Mouse (Mus musculus): ENCODE measurements around the gene Banf2. TPM values are rescaled to one million over a fixed set of nuclear protein-coding genes. Genes with fewer than 3 reads are reported as not detected.
A peak's percentile ranks its signal among the peaks of the same experiment; 100 is the strongest.

Gene Banf2
- not detected in 2 replicates for polyA plus RNA-seq (2011; ENCODE audit: insufficient read depth, insufficient read length, low read depth, missing spikeins)

DNA sequence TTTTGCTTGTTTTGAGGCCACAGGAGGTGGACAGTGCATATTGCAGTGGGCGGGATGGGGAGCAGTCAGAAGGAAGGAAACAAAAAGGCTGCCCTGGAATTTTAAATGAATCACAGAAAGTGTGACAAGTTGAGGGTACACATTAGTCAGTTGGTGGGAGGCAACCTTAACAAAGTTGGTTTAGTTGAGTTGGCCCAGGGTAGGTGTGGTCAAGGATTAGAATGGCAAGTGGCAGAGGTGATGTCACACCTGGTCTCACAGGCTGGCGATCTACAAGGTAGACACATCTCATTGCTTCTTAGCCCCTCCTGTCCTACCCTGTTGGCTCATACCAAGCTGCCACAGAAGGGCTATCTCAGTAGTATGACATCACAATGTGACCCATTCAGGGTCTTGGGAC, at the start of gene Banf2:
TSS of gene Banf2 (plus strand) at position 396 of the 400 bp plus-strand sequence.
- Histone ChIP-seq H3K27me3 (ENCODE audit: control insufficient read depth, insufficient read depth, low read length, poor library complexity, severe bottlenecking) (no peaks in the 10 kb centered on the region), H3K9me3 (replicated peaks; ENCODE audit: control insufficient read depth, insufficient read depth, low read length, poor library complexity, severe bottlenecking) (no peaks in the 10 kb centered on the region), H3K9ac (ENCODE audit: low read depth, poor library complexity, severe bottlenecking) (no peak within 1 kb of the TSS), H3K36me3 (ENCODE audit: control insufficient read depth, insufficient read depth, low read length, poor library complexity, severe bottlenecking) (no peaks in the 10 kb centered on the region), H3K27ac (ENCODE audit: insufficient read depth, low read length) (no peak within 1 kb of the TSS), H3K4me3 (ENCODE audit: low read depth, low read length) (no peak within 1 kb of the TSS), H3K4me1 (ENCODE audit: control insufficient read depth, insufficient read depth, low read length) (no peaks in the 10 kb centered on the region)
- no peak for TF ChIP-seq CTCF (IDR thresholded peaks at IDR 0.05; ENCODE audit: low read depth, low read length)
- TF ChIP-seq EP300 (IDR thresholded peaks at IDR 0.05; ENCODE audit: insufficient read depth, low read depth, low read length): no peak
- TF ChIP-seq POLR2A (IDR thresholded peaks at IDR 0.05; ENCODE audit: insufficient read depth, low read length): no peak

DNA sequence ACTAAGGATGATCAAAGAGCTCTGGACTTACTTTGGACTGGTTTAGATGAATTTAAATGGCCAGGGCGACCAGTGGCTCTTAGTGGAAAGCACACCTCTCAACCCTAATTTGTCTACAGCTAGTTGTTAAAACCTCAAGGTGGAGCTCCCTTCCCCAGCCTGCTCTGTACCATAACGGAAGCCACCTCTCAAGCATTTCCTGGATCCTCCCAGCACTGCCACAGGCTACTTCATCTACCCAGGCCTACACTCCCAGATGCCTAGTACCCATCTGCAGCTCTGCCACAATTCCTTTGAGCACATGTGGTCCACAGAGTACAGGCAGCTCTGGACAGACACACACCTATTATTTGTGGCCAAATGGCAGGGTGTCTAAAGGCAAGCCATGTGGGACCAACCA, 49.4 kb upstream of the Banf2 start:
- H3K36me3 ChIP-seq (ENCODE audit: control insufficient read depth, insufficient read depth, low read length, poor library complexity, severe bottlenecking): peaks cover 44% of the 10 kb centered on the region

DNA sequence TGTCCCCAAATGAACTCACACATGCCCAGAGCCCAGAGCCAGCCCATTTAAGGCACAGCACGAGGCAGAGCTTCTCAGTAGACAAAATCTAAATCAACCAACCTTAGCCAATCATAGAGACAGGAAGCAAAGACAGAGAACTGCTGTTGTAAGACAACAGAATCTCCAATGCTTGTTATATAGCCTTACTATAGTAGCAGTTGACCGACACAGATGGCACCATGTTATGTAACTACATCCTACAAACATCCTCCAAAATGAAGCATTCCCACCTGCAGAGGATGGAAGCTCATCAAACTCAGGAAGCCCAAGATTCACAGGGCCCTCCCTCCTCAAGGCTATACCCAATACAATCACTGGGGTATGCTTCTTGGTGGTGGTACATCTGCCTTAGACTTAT, 45.4 kb upstream of the Banf2 start:
- Histone ChIP-seq H3K9me3 (replicated peaks; ENCODE audit: control insufficient read depth, insufficient read depth, low read length, poor library complexity, severe bottlenecking) (no peaks in the 10 kb centered on the region), H3K36me3 (ENCODE audit: control insufficient read depth, insufficient read depth, low read length, poor library complexity, severe bottlenecking) (peaks cover 42% of the 10 kb centered on the region), H3K4me3 (ENCODE audit: low read depth, low read length) (no peak overlapping the region), H3K4me1 (ENCODE audit: control insufficient read depth, insufficient read depth, low read length) (peaks cover 5% of the 10 kb centered on the region), H3K27ac (ENCODE audit: insufficient read depth, low read length) (no peak overlapping the region), H3K27me3 (ENCODE audit: control insufficient read depth, insufficient read depth, low read length, poor library complexity, severe bottlenecking) (no peaks in the 10 kb centered on the region), H3K9ac (ENCODE audit: low read depth, poor library complexity, severe bottlenecking) (no peak overlapping the region)
- no peak for TF ChIP-seq CTCF (IDR thresholded peaks at IDR 0.05; ENCODE audit: low read depth, low read length)
- no peak for TF ChIP-seq POLR2A (IDR thresholded peaks at IDR 0.05; ENCODE audit: insufficient read depth, low read length)
- TF ChIP-seq EP300 (IDR thresholded peaks at IDR 0.05; ENCODE audit: insufficient read depth, low read depth, low read length): no peak

More for the DNA sequence above, 49.4 kb upstream of the Banf2 start:
- no peaks in the 10 kb centered on the region for H3K27me3 ChIP-seq (ENCODE audit: control insufficient read depth, insufficient read depth, low read length, poor library complexity, severe bottlenecking)
- peaks cover 5% of the 10 kb centered on the region for H3K4me1 ChIP-seq (ENCODE audit: control insufficient read depth, insufficient read depth, low read length)
- TF ChIP-seq EP300 (IDR thresholded peaks at IDR 0.05; ENCODE audit: insufficient read depth, low read depth, low read length) (no peak), CTCF (IDR thresholded peaks at IDR 0.05; ENCODE audit: low read depth, low read length) (no peak), POLR2A (IDR thresholded peaks at IDR 0.05; ENCODE audit: insufficient read depth, low read length) (no peak)
- H3K9ac ChIP-seq (ENCODE audit: low read depth, poor library complexity, severe bottlenecking): no peak overlapping the region
- no peak overlapping the region for H3K4me3 ChIP-seq (ENCODE audit: low read depth, low read length)
- peak overlapping the region; percentile 76; the same call in 1 of the 2 replicates for H3K27ac ChIP-seq (ENCODE audit: insufficient read depth, low read length)
- H3K9me3 ChIP-seq (replicated peaks; ENCODE audit: control insufficient read depth, insufficient read depth, low read length, poor library complexity, severe bottlenecking): no peaks in the 10 kb centered on the region

DNA sequence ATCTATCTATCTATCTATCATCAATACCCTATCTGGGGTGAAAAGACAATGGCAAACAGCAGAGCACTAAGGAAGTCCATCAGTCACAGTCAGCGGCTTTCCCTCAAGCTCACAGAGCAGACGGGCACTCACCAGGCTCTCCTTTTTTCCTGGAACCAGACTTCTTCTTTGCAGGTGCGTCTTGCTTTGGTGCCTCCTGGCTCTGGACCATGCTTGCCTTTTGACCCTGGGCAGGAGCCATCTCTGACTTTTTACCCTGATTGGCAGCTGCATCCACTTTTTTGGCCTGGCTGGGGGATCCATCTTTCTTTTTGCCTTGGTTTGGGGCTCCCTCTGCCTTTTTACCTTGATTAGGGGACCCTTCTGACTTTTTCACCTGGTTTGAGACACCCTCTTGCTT, 44.8 kb upstream of the Banf2 start:
- TF ChIP-seq POLR2A (IDR thresholded peaks at IDR 0.05; ENCODE audit: insufficient read depth, low read length) (no peak), EP300 (IDR thresholded peaks at IDR 0.05; ENCODE audit: insufficient read depth, low read depth, low read length) (no peak), CTCF (IDR thresholded peaks at IDR 0.05; ENCODE audit: low read depth, low read length) (no peak)
- H3K9ac ChIP-seq (ENCODE audit: low read depth, poor library complexity, severe bottlenecking): no peak overlapping the region
- no peaks in the 10 kb centered on the region for H3K27me3 ChIP-seq (ENCODE audit: control insufficient read depth, insufficient read depth, low read length, poor library complexity, severe bottlenecking)
- no peak overlapping the region for H3K4me3 ChIP-seq (ENCODE audit: low read depth, low read length)
- no peak overlapping the region for H3K27ac ChIP-seq (ENCODE audit: insufficient read depth, low read length)
- peaks cover 4% of the 10 kb centered on the region for H3K4me1 ChIP-seq (ENCODE audit: control insufficient read depth, insufficient read depth, low read length)
- peaks cover 40% of the 10 kb centered on the region for H3K36me3 ChIP-seq (ENCODE audit: control insufficient read depth, insufficient read depth, low read length, poor library complexity, severe bottlenecking)
- H3K9me3 ChIP-seq (replicated peaks; ENCODE audit: control insufficient read depth, insufficient read depth, low read length, poor library complexity, severe bottlenecking): no peaks in the 10 kb centered on the region

DNA sequence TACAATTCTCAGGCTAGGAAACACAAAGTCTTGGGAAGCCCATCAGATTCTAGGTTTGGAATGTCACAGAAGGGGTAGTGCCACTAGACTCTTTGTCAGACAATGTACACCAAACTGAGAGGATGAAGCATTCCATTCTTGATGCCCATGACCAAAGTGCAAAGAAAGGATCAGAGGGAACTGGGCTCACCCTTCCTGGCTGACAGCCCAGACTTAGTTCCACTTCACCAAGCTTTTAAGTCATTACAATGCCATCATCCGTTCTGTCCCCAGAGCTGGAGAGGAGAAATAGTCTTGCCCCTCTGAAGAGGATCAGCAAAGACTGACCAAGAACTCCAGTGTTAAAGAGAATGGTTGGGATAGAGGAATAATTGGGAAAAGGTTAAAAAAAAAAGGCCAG, 41.9 kb upstream of the Banf2 start:
- Histone ChIP-seq H3K4me3 (ENCODE audit: low read depth, low read length) (no peak overlapping the region), H3K36me3 (ENCODE audit: control insufficient read depth, insufficient read depth, low read length, poor library complexity, severe bottlenecking) (peaks cover 18% of the 10 kb centered on the region), H3K9ac (ENCODE audit: low read depth, poor library complexity, severe bottlenecking) (no peak overlapping the region), H3K27ac (ENCODE audit: insufficient read depth, low read length) (no peak overlapping the region), H3K9me3 (replicated peaks; ENCODE audit: control insufficient read depth, insufficient read depth, low read length, poor library complexity, severe bottlenecking) (no peaks in the 10 kb centered on the region), H3K4me1 (ENCODE audit: control insufficient read depth, insufficient read depth, low read length) (peaks cover 1% of the 10 kb centered on the region), H3K27me3 (ENCODE audit: control insufficient read depth, insufficient read depth, low read length, poor library complexity, severe bottlenecking) (no peaks in the 10 kb centered on the region)
- TF ChIP-seq POLR2A (IDR thresholded peaks at IDR 0.05; ENCODE audit: insufficient read depth, low read length) (no peak), CTCF (IDR thresholded peaks at IDR 0.05; ENCODE audit: low read depth, low read length) (no peak), EP300 (IDR thresholded peaks at IDR 0.05; ENCODE audit: insufficient read depth, low read depth, low read length) (no peak)

DNA sequence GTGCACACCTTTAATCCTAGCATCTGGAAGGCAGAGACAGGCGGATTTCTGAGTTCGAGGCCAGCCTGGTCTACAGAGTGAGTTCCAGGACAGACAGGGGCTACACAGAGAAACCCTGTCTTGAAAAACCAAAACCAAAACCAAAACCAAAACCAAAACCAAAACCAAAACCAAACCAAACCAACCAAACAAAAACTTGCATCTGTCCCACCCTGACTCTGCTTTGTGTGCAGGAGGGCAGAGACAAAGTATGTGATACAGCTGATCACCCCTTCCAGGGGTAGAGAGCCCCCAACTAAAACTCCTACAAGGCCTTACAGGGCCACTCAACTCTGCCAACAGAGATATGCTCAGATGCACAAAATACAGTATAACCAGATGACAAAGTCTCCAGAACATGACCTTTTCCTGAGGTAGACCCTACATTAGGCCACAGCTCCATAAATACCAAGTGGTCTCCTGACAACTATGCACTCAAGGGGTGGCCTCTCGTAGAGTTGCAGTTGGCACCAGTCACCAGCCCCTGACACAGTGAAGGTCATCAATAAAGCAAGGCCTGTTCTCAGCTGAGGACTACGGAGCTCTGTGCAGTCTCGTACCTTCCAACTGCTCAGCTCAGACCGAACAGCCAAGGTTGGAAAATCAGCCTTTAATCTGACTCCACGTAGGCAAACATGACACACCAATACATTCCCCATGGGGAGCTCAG, 40.7 kb upstream of the Banf2 start:
- H3K36me3 ChIP-seq (ENCODE audit: control insufficient read depth, insufficient read depth, low read length, poor library complexity, severe bottlenecking): peaks cover 13% of the 10 kb centered on the region
- TF ChIP-seq CTCF (IDR thresholded peaks at IDR 0.05; ENCODE audit: low read depth, low read length) (no peak), POLR2A (IDR thresholded peaks at IDR 0.05; ENCODE audit: insufficient read depth, low read length) (no peak), EP300 (IDR thresholded peaks at IDR 0.05; ENCODE audit: insufficient read depth, low read depth, low read length) (no peak)
- no peaks in the 10 kb centered on the region for H3K27me3 ChIP-seq (ENCODE audit: control insufficient read depth, insufficient read depth, low read length, poor library complexity, severe bottlenecking)
- H3K27ac ChIP-seq (ENCODE audit: insufficient read depth, low read length): no peak overlapping the region
- peaks cover 1% of the 10 kb centered on the region for H3K4me1 ChIP-seq (ENCODE audit: control insufficient read depth, insufficient read depth, low read length)
- H3K9ac ChIP-seq (ENCODE audit: low read depth, poor library complexity, severe bottlenecking): no peak overlapping the region
- H3K4me3 ChIP-seq (ENCODE audit: low read depth, low read length): no peak overlapping the region
- no peaks in the 10 kb centered on the region for H3K9me3 ChIP-seq (replicated peaks; ENCODE audit: control insufficient read depth, insufficient read depth, low read length, poor library complexity, severe bottlenecking)

Measured in ES-Bruce4 (cell line).